ENCODE assay signal across 9 mouse cellular contexts in the genomic region with DNA sequence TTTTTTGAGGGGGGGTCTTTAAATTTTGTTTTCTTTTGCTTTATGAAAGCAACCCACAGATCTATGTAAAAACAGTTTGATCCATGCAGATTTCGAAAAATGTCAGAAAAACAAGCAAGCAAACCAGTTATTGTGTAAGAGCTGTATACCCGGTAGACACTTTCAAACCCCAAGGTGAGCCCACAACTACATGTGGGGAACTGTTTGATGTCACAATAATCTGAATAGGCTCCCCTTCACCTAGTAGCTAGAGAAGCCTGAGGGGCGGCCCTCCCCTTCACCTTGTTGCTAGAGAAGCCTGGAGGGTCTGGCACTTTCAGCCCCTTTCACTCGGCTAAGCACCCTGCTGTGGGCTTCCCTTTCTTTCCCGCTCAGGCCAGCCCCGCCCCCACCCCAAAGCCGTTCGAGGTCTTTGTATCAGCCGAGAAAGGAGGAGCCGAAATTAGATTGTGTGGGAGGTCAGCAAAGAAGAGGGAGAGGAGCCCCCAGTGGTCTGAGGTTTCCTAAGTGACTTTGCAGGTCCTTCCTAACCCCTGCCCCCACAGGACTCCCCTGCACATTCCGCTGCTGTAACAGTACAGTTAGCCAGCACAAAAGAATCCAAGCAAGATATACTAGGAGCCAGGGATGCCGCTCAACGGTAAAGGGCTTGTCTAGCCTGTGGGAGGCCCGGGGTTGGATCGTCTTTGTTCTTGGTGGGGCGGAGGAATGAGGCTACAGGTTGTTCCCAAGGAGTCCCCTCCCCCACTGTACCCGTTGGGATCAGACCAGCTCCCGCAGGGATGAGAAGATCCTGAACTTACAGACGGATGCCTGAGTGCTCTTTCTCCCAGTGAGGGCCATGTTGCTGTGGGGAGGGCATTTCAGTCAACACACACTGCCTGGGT.
DNase-seq lines count a peak whose midpoint lies in the region; ATAC-seq and TF ChIP-seq lines count a peak whose summit lies in the region.
"Had no signal": no experiment of that assay in that cellular context is flagged by ENCODE, and none has a peak within 500 bp of the region (broad histone marks: within the 10 kb centered on the region; RNA-seq: fewer than 3 reads in every experiment).

No protein-coding gene starts in this region.

- no peaks in the 10 kb centered on the region for H3K27me3 ChIP-seq in C2C12 (ENCODE audit: control insufficient read depth, insufficient read depth, insufficient read length)

- no peak overlapping the region for H3K27ac ChIP-seq in gastrocnemius, adult 2 months
- H3K27ac ChIP-seq: macrophage had no signal

- H3ac ChIP-seq in C2C12 (ENCODE audit: control insufficient read depth, insufficient read length, low read depth) = peak overlapping the region; percentile 20

- no peaks in the 10 kb centered on the region for H3K36me3 ChIP-seq in C2C12 (ENCODE audit: control insufficient read depth, insufficient read depth)

- intact Hi-C loops in gastrocnemius, adult 2 months (cut with DNase I) = no loop called here

- no peak for DNase-seq in gastrocnemius, adult 2 months
- DNase-seq in gastrocnemius, postnatal 10 days = no peak
- DNase-seq in embryo, embryonic 10.5 days (ENCODE audit: low spot score) = peak; percentile 91
- DNase-seq in testis, postnatal 10 days (ENCODE audit: low spot score) = peak; percentile 64

- no peaks in the 10 kb centered on the region for H3K79me2 ChIP-seq in C2C12 (ENCODE audit: control insufficient read depth, insufficient read depth)

- ATAC-seq in hematopoietic stem cell, adult 5-6 weeks (replicated peaks in 1 of 2; ENCODE audit: insufficient read depth in 1 of 2, low FRiP score in 2 of 2, low TSS enrichment in 1 of 2, low read depth in 1 of 2, poor library complexity in 2 of 2, severe bottlenecking in 2 of 2) = peak; percentile 60 to 62
- ATAC-seq in megakaryocyte, adult 5-6 weeks (ENCODE audit: poor library complexity, severe bottlenecking) = peak; percentile 60
- no peak for ATAC-seq in cerebellum, adult (ENCODE audit: insufficient number of reproducible peaks, low FRiP score, low TSS enrichment)

- peak overlapping the region; percentile 45 for H3K4me3 ChIP-seq in gastrocnemius, adult 2 months
- no peak overlapping the region for H3K4me3 ChIP-seq in C2C12 (ENCODE audit: insufficient read depth, poor library complexity, severe bottlenecking)

- TF ChIP-seq CTCF in gastrocnemius, adult 2 months (IDR thresholded peaks at IDR 0.05) = no peak
- no peak for TF ChIP-seq CTCF in C2C12 (IDR thresholded peaks at IDR 0.05; ENCODE audit: control insufficient read depth, insufficient read depth, insufficient read length)

- H3K79me3 ChIP-seq in C2C12 (ENCODE audit: low read depth) = no peaks in the 10 kb centered on the region

TF ChIP-seq in C2C12, 6 proteins besides CTCF, POLR2A, EP300 and RAD21:
- TF ChIP-seq MAX (IDR thresholded peaks at IDR 0.05) (peak; percentile 26), MYOG (IDR thresholded peaks at IDR 0.05; ENCODE audit: control insufficient read depth, extremely low read depth, insufficient read length) (no peak), FOSL1 (IDR thresholded peaks at IDR 0.05; ENCODE audit: insufficient read depth, low read length, poor library complexity, severe bottlenecking) (peak; percentile 74), MYOD1 (IDR thresholded peaks at IDR 0.05; ENCODE audit: control insufficient read depth, insufficient read length, low read depth) (peak; percentile 10), USF1 (IDR thresholded peaks at IDR 0.05; ENCODE audit: low read depth) (no peak), CEBPB (IDR thresholded peaks at IDR 0.05; ENCODE audit: low read depth) (peak; percentile 60)

Comparison
In these comparisons a context has a peak if more than half of its experiments do, and no peak if none do; other contexts are left out.
1. DNase-seq: peak in embryo, embryonic 10.5 days (single experiment) and testis, postnatal 10 days (single experiment); none in gastrocnemius, adult 2 months (single experiment) and gastrocnemius, postnatal 10 days (single experiment).